Mouse (Mus musculus) heart, postnatal 36 days (tissue): ENCODE data around the gene Rcn3. TPM values are rescaled to one million over a fixed set of nuclear protein-coding genes. Genes with fewer than 3 reads are reported as not detected.

ENCODE experiments used
- DNase-seq, 2 experiments: peaks; one replicate each; pipeline ENCODE4 v3.0.0; 2021 to 2022
- intact Hi-C: fragments of 180-260 bp; cut with DNase I; formaldehyde crosslinking; loops from one replicate; pipeline ENCODE4 v1.15.1; 2025
- total RNA-seq, 2 experiments: library from RNA; stranded (reverse); gene quantifications; 2 replicates each; pipeline ENCODE4 v1.2.3; 2021

The Rcn3 gene
- total RNA-seq, 2 experiments from 2014 or later, result 26.4 to 28.1 TPM

- intact Hi-C loops, result loop anchor here (5.0 kb wide), 1 partner anchor 71 kb away; no protein-coding TSS in a partner anchor
- DNase-seq, result peak; percentile 67 to 89
Measured at GRCm38 (mm10) chr7:45053117-45053930, 38.7 kb downstream of the Rcn3 start.

GRCm38 (mm10) chr7:45052862-45053116 is 39.2 kb downstream of the Rcn3 start, which contains the start of gene Prr12:
Gene Prr12, minus strand, starts transcription at chr7:45052881.
- no peak for DNase-seq
- intact Hi-C loops, result loop anchor here (5.0 kb wide), 1 partner anchor 70 kb away; no protein-coding TSS in a partner anchor

GRCm38 (mm10) chr7:45052181-45052861 is 39.7 kb downstream of the Rcn3 start:
- intact Hi-C loops, result loop anchor here (5.0 kb wide), 1 partner anchor 70 kb away; no protein-coding TSS in a partner anchor
- peak; percentile 41 to 63 for DNase-seq

DNA sequence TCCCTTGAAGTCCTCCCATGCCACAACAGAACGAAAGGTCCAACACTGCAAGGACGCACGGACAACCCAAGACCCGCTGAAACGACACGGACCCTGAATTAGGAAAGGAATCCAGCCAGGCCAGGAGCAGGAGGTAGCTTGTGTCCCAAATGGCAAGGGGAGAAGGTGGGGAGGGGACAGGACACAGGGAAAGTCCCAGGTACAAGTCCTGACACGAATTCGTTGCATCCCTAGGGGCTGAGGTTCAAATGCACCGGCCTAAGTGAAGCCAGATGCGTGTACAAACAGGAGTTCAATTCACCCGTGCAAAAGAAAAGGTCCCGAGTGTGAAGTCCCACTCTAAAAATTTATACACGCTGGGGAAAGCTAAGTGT is 40.4 kb downstream of the Rcn3 start:
- intact Hi-C loops, result loop anchor here (2.0 to 5.0 kb wide), 2 partner anchors 33 to 69 kb away; no protein-coding TSS in a partner anchor
- no peak for DNase-seq

- intact Hi-C loops, result loop anchor here (2.0 to 5.0 kb wide), 2 partner anchors 32 to 69 kb away; no protein-coding TSS in a partner anchor
- DNase-seq, result peak; percentile 50 to 63
Measured at GRCm38 (mm10) chr7:45050945-45051600, 40.9 kb downstream of the Rcn3 start.

- DNase-seq, result peak in 1 of 2 experiments; percentile 39
- intact Hi-C loops, result no loop called here
Measured at GRCm38 (mm10) chr7:45048923-45049657, 42.9 kb downstream of the Rcn3 start.

- DNase-seq, result no peak
- intact Hi-C loops, result no loop called here
Measured at GRCm38 (mm10) chr7:45048001-45048890, 43.8 kb downstream of the Rcn3 start.

GRCm38 (mm10) chr7:45047491-45047890 is 44.5 kb downstream of the Rcn3 start:
- intact Hi-C loops, result no loop called here
- no peak for DNase-seq

GRCm38 (mm10) chr7:45046853-45047350 is 45.1 kb downstream of the Rcn3 start:
- no peak for DNase-seq
- intact Hi-C loops, result no loop called here

- intact Hi-C loops, result no loop called here
- DNase-seq, result no peak
Measured at GRCm38 (mm10) chr7:45045741-45046140, 46.3 kb downstream of the Rcn3 start.

GRCm38 (mm10) chr7:45043307-45043706 is 48.7 kb downstream of the Rcn3 start:
- intact Hi-C loops, result no loop called here

GRCm38 (mm10) chr7:45040851-45041250 is 51.2 kb downstream of the Rcn3 start:
- intact Hi-C loops, result no loop called here
- DNase-seq, result no peak

More at GRCm38 (mm10) chr7:45043307-45043706, 48.7 kb downstream of the Rcn3 start:
- DNase-seq, result no peak

DNA sequence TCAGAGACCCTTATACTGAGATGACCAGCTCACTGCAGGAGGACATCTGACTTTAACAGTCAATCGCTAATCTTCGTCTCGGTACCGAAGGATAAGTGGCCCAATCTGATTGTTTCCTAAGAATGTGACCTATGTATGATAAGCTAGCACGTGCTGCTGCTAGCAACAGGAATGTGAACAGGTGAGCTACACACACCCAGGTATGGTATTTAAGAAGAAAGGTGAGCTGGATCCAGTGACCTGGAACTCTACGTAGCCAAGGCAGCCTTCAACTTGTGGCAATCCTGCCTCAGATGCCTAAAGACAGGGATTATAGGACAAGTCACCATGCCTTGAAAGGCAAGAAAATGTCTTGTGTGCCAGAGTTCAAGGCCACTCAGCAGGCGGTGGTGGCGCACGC is 53.6 kb downstream of the Rcn3 start:
- intact Hi-C loops, result no loop called here

DNA sequence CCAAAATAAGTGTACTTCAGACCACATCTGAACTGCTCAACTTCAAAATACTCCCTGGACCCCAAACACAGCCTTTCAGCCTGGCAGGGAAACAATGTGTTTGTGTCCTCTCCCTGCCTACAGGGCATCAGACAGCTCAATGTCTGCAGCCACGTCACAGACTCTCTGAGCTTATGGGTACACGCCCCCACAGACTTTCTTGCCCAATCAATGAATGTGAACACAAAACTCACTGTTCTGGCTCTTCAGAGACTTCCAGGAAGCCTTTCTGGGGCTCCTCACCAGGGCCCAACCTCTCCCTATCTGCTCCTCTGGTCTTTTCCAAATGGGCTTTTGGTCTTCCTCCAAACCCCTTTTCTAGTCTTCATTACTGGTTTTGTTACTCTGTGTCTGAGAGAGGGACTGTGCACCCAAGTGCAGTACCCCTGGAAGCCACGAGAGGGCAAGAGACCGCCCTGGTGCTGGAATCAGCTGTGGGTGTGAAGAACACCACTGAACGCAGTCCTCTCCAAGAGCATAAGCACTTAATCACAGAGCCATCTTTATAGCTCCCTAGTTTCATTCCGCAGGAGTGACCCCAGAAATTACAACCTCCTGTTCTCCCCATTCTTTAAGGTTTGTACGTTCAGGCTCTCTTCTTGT is 54.2 kb downstream of the Rcn3 start:
- peak; percentile 53 to 66 for DNase-seq
- intact Hi-C loops, result no loop called here

More for the DNA sequence above, 53.6 kb downstream of the Rcn3 start:
- no peak for DNase-seq

DNA sequence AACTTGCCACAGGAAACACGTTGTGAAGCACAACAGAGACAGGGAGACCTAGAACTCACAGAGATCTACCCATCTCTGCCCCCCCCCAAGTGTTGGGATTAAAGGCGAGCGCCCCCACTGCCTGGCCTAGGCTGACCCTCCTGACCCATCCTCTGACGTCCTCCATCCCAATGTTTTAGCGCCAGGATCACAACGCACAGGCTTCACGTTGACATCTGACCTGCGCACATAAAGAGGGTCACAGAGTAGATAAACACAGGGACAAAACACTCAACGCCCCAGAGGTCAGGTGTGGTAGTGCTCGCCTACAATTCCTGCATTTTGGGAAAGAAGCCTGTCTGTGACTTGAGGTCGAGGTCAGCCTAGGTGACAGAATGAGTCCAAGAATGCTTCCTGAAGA is 55.3 kb downstream of the Rcn3 start:
- intact Hi-C loops, result no loop called here

GRCm38 (mm10) chr7:45035631-45036030 is 56.4 kb downstream of the Rcn3 start:
- intact Hi-C loops, result no loop called here
- no peak for DNase-seq

More for the DNA sequence above, 55.3 kb downstream of the Rcn3 start:
- no peak for DNase-seq

DNA sequence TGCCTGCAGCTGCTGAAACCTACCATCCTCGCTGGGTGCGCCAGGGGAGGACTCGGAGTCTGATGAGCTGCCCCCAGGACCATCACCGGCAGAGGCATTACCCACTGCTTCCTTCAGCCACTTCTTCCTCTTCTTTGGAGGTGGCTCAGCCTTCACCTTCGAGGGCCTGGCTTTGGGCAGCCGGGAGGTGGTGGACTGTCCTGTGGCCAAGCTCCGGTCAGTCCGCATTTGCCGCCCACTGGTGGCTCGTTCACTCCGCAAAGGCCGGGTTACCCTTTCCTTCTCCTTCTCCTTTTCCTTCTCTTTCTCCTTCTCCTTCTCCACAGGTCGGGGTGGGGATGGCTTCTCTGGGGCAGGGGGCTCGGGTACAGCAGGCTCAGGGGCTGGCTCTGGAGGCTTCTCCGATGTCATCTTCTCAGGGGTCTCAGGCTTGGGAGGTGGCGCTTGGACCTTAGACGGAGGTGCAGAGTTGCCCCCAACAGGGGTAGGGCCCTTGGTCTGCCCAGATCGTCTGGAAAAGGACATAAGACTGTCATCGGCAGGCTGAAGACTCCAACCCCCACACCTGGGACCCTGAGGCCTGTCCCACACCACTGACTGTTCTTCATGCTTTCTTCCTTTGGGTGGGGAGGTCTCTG is 58.2 kb downstream of the Rcn3 start:
- DNase-seq, result no peak
- intact Hi-C loops, result no loop called here
